Mouse (Mus musculus) spleen, adult 2 months (tissue): ENCODE measurements around the gene Gm4737. TPM values are rescaled to one million over a fixed set of nuclear protein-coding genes. Genes with fewer than 3 reads are reported as not detected.

Experiments used
- DNase-seq, 2 experiments: peaks; one replicate each; pipeline versions ENCODE4 v3.0.0 to v3.0.0-alpha.2; 2012 to 2021; ENCODE audit warnings: low spot score in 2 of 2, low read depth in 1 of 2
- H3K27ac ChIP-seq: fragments of 200-500 bp; 2 replicates; pipeline ENCODE4 v1.5.1; 2012; ENCODE audit warnings: low read length, inconsistent platforms; ENCODE audit not compliant: insufficient read depth
- H3K27me3 ChIP-seq: fragments of 200-500 bp; 2 replicates; pipeline ENCODE4 v1.6.1; 2012; ENCODE audit warnings: mild to moderate bottlenecking, moderate library complexity, low read length, inconsistent platforms; ENCODE audit not compliant: control insufficient read depth, insufficient read depth
- H3K36me3 ChIP-seq: fragments of 200-500 bp; 2 replicates; pipeline ENCODE4 v1.6.1; 2012; ENCODE audit warnings: mild to moderate bottlenecking, low read length, inconsistent platforms; ENCODE audit not compliant: control insufficient read depth, insufficient read depth
- H3K4me1 ChIP-seq: fragments of 200-500 bp; 2 replicates; pipeline ENCODE4 v1.6.1; 2011; ENCODE audit warnings: inconsistent platforms; ENCODE audit not compliant: control insufficient read depth, insufficient read depth, insufficient read length
- H3K4me3 ChIP-seq: fragments of 200-500 bp; 2 replicates; pipeline ENCODE4 v1.5.1; 2011; ENCODE audit warnings: mild to moderate bottlenecking, inconsistent platforms; ENCODE audit not compliant: insufficient read depth, insufficient read length; ENCODE audit errors: extremely low read depth
- CTCF ChIP-seq: fragments of 200-500 bp; IDR thresholded peaks from 2 replicates; pipeline ENCODE4 v1.5.1; 2011; ENCODE audit warnings: mild to moderate bottlenecking, inconsistent platforms; ENCODE audit not compliant: insufficient read depth, insufficient read length, insufficient replicate concordance; ENCODE audit errors: extremely low read depth
- POLR2A ChIP-seq: fragments of 200-500 bp; IDR thresholded peaks from 2 replicates; pipeline ENCODE4 v1.6.1; 2011; ENCODE audit warnings: low read depth, low read length, inconsistent platforms
- WGBS: fragments of 180-500 bp; shearing (Covaris S2); methylation state at CpG from one replicate; pipeline ENCODE4 v1.1.7; 2018; 5-methylcytosine and 5-hydroxymethylcytosine counted together
- polyA plus RNA-seq: library from polyadenylated mRNA; depleted of rRNA; stranded (reverse); fragments of >200 nt; gene quantifications from 2 replicates; pipeline ENCODE4 v1.2.3, GENCODE M21; 2012

The Gm4737 gene
- polyA plus RNA-seq, 1 experiment = 8.2 TPM

DNA sequence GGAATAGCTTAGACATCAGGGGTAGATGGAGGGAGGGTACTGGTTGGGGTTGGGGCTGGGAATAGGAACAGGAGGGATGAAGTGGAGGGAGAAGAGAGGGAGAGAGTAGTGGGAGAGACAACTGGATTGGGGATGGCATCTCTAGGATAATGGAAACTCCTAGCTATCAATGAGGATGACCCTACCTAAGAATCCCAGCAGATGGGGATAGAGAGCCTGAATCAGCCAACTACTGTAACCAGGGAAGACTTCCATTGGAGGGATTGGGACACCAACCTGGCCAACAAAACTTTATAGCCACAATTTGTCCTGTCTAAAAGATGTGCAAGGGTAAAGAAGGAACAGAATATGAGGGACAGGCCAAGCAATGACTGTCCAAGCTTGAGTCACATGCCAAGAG lies 3.7 kb downstream of the Gm4737 start:
- TF ChIP-seq POLR2A (no peak), CTCF (no peak)

DNA sequence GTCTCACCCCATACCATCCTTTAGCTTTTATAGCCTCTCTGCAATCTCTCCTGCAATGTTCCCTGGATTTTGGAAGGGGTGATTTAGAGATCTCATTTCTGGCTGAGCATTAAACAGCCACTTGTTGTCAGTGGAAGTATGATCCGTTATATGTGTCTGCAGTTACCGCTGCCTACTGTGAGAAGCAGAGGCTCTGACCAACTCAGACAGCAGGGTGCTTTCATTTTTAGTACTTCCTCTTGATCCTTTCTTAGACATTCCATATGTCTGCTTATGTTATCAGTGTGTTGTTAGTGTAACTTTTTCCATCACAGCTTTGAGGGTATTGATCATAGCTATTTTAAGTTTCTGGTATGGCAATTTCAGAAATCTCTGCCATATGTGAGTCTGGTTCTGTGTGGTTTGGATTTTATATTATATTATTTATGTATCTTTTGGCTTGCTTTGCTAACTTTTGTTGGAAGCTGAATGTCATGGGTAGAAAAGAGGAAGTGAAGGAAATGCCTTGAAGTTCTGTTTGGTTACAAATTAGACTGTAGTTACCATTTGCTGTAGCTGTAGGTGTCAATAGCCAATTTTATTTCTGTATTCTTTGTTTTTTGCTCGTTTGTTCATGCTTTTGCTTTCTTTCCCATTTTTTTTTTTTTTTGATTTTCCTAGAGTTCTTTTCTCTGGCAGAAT lies 6.1 kb downstream of the Gm4737 start:
- H3K4me1 ChIP-seq = no peaks in the 10 kb centered on the region
- WGBS = 16% methylated on average over 3 of the region's 3 CpGs
- no peaks in the 10 kb centered on the region for H3K36me3 ChIP-seq
- TF ChIP-seq CTCF (no peak), POLR2A (no peak)
- no peak for DNase-seq
- no peak overlapping the region for H3K4me3 ChIP-seq
- no peak overlapping the region for H3K27ac ChIP-seq
- no peaks in the 10 kb centered on the region for H3K27me3 ChIP-seq

More for the DNA sequence above, 3.7 kb downstream of the Gm4737 start:
- no peak for DNase-seq
- Histone ChIP-seq H3K27ac (no peak overlapping the region), H3K4me1 (no peaks in the 10 kb centered on the region), H3K36me3 (no peaks in the 10 kb centered on the region), H3K4me3 (no peak overlapping the region), H3K27me3 (no peaks in the 10 kb centered on the region)

DNA sequence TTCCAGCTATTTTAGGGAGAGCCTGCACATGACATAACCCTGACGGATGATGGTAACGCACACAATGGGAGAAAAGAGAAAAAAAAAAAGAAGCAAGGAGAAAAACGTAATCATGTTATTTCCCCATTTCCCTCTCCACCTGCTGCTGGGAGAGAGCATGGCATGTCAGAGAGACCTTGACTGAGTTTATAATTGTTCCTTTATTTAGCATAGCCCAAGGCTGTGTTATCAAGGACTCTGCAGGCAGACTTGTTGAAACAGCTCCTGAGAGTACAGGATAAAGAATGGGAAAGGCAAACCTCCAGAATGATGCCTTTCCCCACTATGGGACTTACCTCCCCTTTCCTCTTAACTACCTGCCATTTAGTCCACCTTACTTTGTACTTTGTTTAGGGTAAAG lies 7.9 kb downstream of the Gm4737 start:
- WGBS = 78% methylated on average over 3 of the region's 3 CpGs
- no peak for TF ChIP-seq POLR2A
- TF ChIP-seq CTCF = no peak

DNA sequence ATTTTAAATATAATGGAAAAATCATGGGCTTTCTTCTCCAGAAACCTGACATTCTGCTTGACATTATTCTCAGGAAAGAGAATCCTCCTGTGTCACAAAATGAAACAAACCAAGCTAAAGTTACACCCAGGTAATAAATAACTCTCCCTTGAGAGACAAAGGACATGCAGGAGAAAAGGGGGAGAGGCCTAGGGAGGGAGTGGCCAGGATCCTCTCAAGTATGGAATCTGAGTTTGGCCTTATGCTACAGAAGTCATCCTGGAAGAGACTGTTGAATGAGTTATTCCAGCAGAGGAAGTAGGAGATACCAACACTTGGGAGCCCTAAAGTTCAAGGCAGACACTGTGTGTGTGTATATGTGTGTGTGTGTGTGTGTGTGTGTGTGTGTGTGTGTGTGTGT lies 32.6 kb downstream of the Gm4737 start:
- Histone ChIP-seq H3K27ac (no peak overlapping the region), H3K4me3 (no peak overlapping the region), H3K36me3 (no peaks in the 10 kb centered on the region), H3K27me3 (no peaks in the 10 kb centered on the region), H3K4me1 (0 out of 2 replicates have a peak, but pooled peaks cover 4% of the 10 kb centered on the region)
- TF ChIP-seq POLR2A (no peak), CTCF (no peak)
- no peak for DNase-seq

More for the DNA sequence above, 7.9 kb downstream of the Gm4737 start:
- no peaks in the 10 kb centered on the region for H3K36me3 ChIP-seq
- no peaks in the 10 kb centered on the region for H3K27me3 ChIP-seq
- no peak for DNase-seq
- no peak overlapping the region for H3K27ac ChIP-seq
- no peak overlapping the region for H3K4me3 ChIP-seq
- H3K4me1 ChIP-seq = no peaks in the 10 kb centered on the region

DNA sequence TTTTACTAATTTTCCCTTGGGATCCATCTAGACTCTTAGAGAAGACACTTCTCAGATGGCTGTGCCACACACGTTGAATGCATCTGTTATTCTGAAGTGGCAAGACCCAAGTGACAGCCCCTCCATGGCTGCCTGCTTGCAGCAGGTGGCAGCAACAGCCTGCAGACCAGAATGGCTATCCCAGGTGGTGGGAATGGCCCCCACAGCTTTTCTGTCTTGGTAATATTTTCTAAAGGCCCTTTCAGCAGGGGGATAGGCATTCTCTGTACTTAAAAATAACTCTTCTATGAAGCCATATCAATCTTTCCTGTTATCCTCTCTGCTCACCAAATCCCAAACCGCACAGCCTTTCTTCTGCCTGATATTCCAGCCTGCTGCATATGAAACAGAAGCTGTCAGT lies 33.5 kb downstream of the Gm4737 start:
- TF ChIP-seq CTCF = peak; percentile 31; the same call in 1 of the 2 replicates
- no peak for TF ChIP-seq POLR2A
- H3K36me3 ChIP-seq = no peaks in the 10 kb centered on the region
- no peak overlapping the region for H3K27ac ChIP-seq
- DNase-seq = no peak
- 39% methylated on average over 2 of the region's 2 CpGs for WGBS
- no peaks in the 10 kb centered on the region for H3K27me3 ChIP-seq
- no peak overlapping the region for H3K4me3 ChIP-seq
- 0 out of 2 replicates have a peak, but pooled peaks cover 4% of the 10 kb centered on the region for H3K4me1 ChIP-seq

DNA sequence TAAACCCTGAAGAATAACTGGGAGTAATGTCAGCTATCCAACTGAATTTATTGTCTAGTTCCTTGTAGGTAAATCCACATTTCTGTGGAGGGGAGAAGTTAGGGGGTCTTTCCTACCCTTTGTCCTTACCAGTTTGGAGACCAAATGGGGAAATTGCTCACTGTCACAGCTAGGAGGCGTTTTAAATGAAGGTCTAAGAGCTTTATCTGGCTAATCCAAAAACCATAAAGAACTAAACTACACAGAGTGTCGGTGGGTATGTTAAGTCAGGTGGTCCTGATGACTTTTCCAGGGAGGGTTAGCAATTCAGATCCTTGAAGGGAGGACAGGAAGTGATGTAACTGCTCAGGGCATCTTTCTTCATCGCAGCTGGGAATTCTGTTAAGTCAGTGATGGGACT lies 34.3 kb downstream of the Gm4737 start:
- Histone ChIP-seq H3K4me3 (no peak overlapping the region), H3K27ac (no peak overlapping the region; the same call in 1 of the 2 replicates)

DNA sequence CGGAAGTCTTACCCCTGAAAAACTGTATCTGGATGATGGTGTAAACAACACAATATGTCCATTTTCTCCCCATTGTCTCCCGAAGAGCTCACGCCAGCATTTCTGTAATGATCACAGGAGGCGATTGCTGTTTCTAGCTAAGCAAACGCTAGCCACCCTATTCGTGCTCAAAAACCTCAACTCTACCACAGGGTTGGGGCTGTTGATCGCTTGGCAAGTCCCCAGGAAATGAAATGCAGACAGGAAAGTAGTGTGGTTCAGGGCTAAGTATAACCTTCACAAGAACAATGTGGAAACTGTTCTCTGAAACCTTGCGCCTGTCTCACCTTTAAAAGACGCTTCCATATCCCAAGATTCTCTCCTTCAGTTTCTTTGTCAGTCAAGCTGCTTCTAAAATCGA lies 34.9 kb downstream of the Gm4737 start, which contains the start of gene Cd96:
Gene Cd96, minus strand, starts transcription at position 232 of the 400 bp plus-strand sequence.
- Histone ChIP-seq H3K27ac (peak within 1 kb of the TSS; percentile 65), H3K4me3 (peak within 1 kb of the TSS; percentile 32), H3K36me3 (no peaks in the 10 kb centered on the region), H3K27me3 (no peaks in the 10 kb centered on the region), H3K4me1 (0 out of 2 replicates have a peak, but pooled peaks cover 4% of the 10 kb centered on the region)
- 7% methylated on average over 10 of the region's 10 CpGs for WGBS
- peak; percentile 27 for DNase-seq
- peak; percentile 20; the same call in 1 of the 2 replicates for TF ChIP-seq POLR2A
- no peak for TF ChIP-seq CTCF

More for the DNA sequence above, 34.3 kb downstream of the Gm4737 start:
- 31% methylated on average over 3 of the region's 3 CpGs for WGBS
- Histone ChIP-seq H3K4me1 (0 out of 2 replicates have a peak, but pooled peaks cover 4% of the 10 kb centered on the region), H3K27me3 (no peaks in the 10 kb centered on the region), H3K36me3 (no peaks in the 10 kb centered on the region)
- DNase-seq = no peak
- TF ChIP-seq CTCF (no peak), POLR2A (no peak)
